Mouse (Mus musculus) hematopoietic stem cell, adult 5-6 weeks (primary cell): ENCODE measurements around the gene Wfdc1. TPM values are rescaled to one million over a fixed set of nuclear protein-coding genes. Genes with fewer than 3 reads are reported as not detected.

Experiments used
- ATAC-seq, 2 experiments: fragments of 125-278 bp in 1 of 2; replicated peaks in 1 of 2; 2 replicates each; pipeline ENCODE4 v1.8.0; 2016 to 2017; ENCODE audit warnings: inconsistent platforms in 2 of 2, mild to moderate bottlenecking in 2 of 2, moderate number of reproducible peaks in 2 of 2, low read depth in 1 of 2, moderate TSS enrichment in 1 of 2; ENCODE audit not compliant: low FRiP score in 2 of 2, poor library complexity in 2 of 2, severe bottlenecking in 2 of 2, insufficient read depth in 1 of 2, low TSS enrichment in 1 of 2
- total RNA-seq: library from RNA; stranded (forward); fragments of 172-1452, 232-1000 nt; gene quantifications from 2 replicates; pipeline ENCODE4 v1.2.3, GENCODE M21; 2017

Wfdc1 gene
- total RNA-seq, 1 experiment from 2014 or later: not detected

DNA sequence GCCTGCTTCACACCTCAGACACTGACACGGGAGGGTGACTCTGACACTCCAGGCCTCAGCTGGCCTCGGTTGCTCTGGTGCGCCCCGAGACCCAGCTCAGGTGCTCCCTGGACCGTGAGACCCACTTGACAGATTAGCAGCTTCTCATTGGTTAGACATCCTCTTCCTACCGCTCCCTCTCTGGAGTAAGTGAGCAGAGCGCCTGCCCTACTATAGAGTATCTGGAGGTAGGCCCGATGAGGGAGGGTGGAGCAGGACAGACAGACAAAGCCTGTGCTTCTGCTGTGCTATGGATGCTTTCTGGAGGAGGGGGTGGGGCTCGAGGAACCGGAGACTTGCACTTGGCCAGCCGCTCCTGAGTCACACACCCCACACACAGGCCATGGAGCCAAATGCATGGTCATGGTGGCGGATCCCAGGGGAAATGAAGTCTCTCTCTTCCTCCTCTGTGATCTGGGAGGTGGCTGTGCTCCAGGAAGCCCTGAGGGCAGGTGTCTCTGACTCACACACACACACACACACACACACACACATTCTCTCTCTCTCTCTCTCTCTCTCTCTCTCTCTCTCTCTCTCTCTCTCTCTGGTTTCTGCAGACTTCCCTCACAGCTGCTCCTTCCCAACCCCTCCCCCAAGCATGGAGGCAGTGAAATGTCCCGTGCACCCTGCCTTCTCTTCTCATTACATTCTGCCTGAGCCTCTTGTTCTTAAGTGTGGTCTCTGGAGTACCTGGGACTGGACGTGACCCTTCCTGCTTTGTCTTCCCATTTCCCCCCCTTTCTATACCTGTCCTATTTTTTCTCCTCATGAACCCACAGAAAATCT is 42.9 kb downstream of the Wfdc1 start:
- ATAC-seq: no peak

DNA sequence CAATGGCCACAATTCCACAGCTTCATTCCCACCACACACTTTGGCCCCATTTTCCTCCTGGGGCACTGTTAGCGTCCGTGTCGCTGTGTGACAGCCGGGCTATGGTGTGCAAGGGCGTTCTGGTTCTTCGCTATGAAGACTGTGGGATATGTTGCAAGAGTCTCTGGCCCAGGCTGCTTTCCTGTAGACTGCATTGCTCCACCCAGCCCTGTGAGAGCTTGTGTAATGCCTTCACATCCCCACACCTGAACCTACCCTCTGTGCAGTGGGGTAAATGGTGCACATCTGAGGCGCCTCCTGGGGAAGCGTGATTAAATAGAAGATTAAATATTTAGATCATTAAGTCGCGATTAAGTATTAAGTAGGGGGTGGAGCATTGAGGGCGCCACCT is 43.5 kb downstream of the Wfdc1 start:
- peak; percentile 40 to 68; a peak in 2 of 4 replicates for ATAC-seq

DNA sequence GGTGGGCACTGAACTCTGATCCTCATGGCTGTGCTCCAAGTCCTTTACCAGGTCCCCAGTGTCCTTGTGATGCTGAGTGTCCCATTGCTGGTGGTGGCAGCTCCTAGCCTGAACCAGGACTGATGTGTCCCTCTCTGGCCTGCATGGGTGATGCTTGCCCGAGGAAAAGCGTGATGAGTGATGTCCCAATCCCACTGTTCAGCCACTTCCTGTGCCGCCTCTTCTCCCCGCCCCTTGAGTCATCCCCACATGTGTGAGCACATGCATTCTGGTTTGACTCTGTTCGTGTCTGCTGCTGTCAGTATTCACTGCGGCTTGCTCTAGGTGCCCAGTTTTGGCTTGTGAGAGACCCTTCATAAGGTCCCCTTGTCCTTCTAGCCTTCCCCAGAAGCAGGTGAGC is 46.1 kb downstream of the Wfdc1 start:
- ATAC-seq: peak in 1 of 2 experiments; percentile 48; a peak in 1 of 4 replicates

DNA sequence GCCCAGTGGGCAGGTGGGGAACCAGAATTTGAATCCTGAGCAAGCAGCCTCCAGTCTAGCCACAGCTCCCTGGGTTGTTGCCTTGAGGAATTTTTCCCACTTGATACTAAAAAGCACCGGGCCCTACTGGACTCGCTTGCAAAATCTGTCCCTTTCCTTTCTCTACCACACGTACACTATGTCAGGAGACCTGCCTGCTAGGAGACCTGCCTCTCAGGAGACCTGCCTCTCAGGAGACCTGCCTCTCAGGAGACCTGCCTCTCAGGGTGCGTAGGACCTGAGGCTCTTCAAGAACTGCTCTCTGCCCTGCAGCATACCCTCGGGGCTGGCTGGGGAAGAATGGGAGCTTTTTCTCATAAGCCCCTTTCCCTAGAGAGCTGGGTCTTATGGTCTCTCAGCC is 47.3 kb downstream of the Wfdc1 start:
- ATAC-seq: no peak

DNA sequence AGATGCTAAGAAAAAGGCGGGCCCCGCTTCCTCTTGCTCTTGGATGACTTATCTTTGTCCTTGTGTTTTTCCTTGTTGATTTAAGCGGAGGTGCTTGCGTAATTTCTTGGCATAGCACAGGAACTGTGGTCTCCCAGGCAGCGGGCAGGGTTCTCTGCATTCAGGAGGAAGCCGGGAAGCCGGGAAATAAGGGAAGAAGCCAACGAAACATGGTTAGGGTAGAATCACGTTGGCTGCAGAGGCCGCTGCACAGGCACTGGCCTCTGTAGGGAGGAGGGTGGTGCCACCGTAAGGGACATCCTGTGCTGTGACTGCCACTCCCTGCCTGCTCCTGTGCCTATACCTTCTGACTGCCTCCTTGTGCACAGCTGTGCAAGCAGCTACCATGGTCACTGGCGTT is 49.1 kb downstream of the Wfdc1 start:
- ATAC-seq: no peak

DNA sequence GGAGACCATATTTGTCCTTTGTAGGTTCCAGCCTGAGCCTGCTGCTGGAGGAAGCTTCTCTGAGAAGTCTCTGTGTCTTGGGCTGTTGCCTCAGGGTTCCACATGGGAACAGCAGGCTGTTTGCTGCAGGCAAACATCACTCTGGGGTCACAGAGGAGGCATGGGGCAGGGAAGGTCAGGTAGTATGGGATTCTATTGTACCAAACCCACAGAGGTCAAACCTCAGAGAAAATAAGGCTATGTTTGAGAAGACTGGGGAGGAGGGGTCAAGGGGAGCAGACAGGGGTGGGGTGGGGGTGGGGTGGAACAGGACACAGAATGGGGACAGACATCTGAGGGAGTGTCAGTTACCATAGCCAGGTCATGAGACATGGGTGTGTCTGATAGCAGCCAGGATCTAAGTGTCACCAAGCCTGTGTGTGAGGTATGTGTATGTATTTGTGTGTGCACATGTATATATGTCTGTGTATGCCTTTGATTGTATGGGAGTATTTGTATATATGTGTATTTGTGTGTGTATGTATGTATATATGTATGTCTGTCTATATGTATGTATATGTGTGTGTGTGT is 50.6 kb downstream of the Wfdc1 start:
- ATAC-seq: no peak

DNA sequence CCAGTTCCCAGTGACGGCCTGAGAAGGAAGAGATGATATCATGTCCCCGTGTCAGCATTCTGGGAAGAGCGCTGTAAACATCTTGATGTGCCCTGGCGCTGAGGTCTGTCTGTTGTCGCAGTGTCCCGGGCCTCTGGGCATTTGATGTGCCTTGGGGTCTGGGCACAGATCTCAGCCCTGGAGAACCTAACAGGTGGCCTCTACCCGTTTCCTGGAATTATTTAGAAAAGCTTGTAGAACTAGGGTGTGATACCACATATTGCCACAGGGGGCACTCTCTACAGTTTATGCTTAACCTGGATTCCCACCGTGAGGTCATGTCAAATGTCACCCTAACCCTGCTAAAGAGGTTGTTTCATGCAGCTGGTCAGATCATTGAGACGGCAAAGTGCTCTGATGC is 51.6 kb downstream of the Wfdc1 start:
- ATAC-seq: peak; percentile 6 to 73; a peak in 2 of 4 replicates

DNA sequence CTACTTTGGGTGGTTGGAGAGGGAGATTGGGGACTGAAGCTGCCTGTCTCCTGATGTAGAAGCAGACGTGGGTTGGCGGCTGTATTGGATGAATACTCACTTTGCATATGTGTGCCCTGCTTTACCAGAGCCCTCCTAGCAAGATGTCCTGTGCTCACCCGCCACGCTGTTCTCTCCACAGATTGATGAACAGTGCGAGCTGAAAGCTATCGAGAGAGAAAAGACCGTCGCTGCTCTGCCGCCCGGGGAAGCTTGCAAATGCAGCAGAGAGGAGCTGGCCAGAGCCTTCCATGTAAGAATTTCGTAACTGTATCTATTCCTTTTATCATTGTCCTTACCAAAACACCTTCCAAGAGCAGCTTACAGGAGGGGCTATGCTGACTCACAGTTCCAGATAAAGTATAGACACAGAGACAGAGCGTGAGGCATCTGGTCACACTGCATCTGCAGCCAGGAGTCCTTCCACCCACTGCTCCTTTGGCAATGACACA is 52.9 kb downstream of the Wfdc1 start:
- no peak for ATAC-seq

DNA sequence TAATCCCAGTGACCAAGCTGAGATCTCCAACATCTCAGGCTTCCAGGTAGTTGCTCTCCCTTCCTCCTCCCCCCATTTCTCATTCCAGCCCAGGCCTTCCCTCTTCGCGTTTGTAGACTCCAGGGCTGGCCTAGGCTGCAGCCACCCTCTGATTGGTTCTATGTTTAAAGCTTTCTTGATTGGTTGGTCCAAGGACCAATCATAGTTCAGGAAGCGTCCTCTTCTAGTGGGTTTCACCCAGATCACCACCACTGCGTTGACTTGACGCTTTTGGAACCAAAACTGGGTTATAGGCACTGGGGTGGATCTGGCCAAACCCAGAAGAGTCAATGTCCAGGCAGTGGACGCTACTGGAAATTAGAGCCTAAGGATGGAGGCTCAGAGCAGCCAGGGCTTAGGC is 56.2 kb downstream of the Wfdc1 start:
- no peak for ATAC-seq

DNA sequence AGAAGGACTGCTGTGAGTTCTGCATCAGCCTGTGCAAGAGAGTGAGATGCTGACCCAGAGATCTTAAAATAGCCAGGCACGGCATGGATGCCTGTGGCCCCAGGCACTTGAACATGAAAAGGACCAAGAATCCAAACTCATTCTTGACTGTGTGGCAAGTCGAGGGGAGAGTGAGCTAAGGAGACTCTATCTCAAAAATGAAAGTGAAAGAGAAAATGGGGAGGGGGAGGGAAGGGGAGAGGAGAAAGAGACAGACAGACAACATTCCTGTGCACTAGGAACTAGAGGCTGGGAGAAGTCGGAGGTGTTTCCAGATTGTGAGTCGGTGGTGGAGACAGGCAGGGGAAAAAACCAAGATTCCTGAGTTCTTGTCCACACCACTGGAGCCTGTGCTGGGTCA is 57.5 kb downstream of the Wfdc1 start:
- no peak for ATAC-seq

DNA sequence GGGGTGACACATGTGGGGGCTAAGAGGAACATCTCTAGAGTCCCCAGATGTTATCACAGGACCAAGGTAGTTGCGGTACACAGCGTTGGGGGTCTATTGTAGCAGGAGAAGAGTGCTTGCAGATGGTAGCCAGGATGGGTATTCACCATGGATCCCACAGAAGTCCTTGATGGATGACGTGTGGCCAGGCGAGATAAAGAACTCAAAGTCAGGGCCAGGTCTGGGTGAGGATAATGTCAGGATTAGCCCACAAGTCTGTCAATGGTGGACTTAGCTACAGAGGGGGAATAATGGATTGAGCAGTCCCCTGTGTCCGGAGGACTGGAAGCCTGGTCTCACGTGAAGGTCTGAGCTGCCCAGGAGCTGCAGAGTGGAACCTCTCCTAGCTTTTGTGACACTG is 58.4 kb downstream of the Wfdc1 start:
- no peak for ATAC-seq

DNA sequence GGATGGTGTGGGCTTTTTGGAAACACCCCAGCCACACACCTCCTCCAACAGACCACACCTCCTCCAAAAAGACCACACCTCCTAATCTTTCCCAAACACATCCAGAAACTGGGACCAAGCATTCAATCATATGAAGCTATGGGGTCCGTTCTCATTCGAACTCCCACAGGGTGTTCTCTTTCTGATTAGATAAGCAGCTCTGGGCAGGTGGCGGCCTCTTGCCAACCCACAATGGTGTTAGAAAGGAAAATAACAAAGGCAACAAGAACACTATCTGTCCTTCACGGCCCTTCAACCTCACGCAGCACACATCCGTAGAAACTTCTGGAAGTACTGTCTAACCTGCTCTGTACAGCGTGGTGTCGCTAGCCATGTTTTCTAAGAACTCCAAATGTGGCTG is 60.9 kb downstream of the Wfdc1 start:
- ATAC-seq: peak in 1 of 2 experiments; percentile 22; a peak in 1 of 4 replicates

DNA sequence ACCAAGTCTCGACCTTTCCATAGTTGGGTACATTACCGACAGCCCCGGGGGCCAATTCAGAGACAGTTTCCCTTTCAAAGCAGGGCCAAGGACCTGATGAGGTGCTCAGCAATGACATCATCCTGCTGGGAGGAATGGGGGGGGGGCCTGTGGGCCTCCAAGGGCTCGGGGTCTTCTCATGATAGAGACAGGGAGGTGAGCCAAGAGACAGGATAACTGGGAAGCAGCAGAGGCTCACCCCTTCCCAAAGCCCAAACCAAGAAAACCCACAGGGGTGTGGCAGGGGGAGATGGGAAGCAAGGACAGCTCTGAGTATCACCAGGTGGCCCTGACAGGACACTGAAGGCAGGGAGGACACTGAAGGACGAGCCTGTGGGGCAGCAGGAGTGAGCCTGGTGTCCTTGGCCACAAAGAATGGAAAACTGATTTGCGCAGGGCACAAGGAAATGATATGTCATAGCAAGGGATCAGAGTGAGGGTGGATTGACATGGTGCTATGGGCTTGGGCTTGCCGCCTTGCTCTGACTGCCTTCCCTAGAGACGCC is 62.3 kb downstream of the Wfdc1 start:
- no peak for ATAC-seq

DNA sequence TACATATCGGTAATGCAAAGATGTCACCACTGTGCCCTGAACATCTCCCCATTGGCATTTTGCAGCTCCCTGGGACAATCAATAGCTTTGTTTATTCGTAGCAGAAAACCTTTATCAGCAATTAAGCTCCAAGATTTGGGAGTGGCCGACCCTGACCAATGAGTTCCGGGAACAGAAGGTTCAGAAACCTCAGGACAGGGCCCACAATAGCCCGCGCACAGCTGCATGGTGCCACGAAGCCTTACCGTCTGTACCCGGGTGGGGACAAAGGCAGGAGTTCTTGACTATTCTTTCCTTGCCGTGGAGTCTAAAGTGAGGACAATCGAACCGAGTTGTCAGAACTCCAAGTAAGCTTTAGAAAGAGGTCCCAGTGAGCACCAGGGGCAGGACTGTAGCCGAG is 65.9 kb downstream of the Wfdc1 start:
- ATAC-seq: no peak

DNA sequence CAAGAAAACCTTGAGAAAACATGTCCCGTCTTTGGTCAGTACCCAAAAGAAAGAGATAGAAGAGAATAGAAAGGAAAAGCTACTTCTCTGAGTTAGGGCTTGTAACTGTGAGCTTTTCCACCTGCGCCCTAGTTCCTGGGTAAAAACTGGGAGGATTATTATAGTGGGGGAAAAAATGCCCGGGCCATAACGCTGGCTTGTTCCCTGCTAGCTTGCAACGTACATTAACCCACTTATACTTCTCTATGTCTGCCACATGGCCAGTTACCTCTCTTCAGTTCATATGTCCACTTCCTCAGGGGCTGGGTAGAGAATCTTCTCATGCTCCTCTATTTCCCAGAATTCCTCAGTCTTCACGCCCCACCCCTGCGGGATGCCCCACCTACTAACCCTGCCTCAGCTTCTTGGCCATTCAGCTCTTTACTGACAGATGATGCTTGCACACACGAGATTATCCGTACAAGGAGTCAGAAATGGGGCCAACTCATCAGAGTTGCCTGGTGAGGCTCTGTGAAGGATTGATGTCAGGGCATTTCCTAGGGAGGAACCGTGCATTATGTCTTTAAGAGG is 70.3 kb downstream of the Wfdc1 start:
- no peak for ATAC-seq

DNA sequence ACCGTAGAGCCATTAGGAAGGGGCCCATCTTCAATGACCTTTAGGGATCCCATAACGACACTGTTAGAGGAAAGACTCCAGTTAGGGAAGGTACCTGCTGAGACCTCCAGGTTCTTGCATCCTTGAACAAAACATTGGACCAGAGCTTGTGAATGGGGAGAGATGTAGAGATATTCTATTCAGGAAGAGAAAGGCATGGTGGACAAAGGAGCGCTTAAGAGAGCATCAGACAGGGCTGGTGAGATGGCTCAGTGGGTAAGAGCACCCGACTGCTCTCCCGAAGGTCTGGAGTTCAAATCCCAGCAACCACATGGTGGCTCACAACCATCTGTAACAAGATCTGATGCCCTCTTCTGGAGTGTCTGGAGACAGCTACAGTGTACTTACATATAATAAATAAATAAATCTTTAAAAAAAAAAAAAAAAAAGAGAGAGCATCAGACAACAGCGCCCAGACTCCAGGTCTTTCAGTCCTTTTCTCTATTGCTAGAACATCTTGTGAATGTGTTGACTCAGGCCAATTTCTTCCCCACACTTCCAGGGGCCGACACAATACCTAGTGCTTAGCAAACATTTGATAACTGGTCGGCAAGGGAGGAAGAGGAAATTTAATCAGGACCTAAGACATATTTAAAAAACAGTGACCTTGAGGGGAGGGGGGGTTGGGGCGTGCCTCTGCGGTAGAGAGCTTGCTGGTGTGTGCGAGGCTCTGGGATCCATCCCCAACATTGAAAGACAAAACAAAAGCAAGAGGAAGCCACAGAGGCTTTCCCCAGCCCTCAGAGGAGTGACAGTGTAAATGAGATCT is 71.1 kb downstream of the Wfdc1 start:
- ATAC-seq: no peak
